21 mouse cellular contexts compared by ENCODE assay signal in the genomic region with DNA sequence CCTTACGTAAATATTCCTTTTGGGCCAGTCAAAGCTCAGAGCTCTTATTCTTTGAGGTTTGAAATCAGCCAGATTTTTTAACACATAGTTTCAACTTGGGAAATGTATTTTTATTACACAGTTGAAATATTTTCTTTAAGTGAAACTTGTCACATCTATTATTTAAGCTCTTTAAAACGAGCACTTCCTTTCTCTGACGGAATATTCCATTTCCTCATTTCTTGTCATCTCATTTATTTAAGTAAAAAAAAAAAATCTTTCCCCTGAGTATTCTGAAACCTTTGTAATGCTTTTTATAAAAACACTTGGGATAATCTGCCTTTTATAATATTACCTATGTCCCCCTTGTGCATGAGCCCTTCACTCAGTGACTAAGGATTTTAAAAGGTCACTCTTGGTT.
"Had no signal": no experiment of that assay in that cellular context is flagged by ENCODE, and none has a peak within 500 bp of the region (broad histone marks: within the 10 kb centered on the region; RNA-seq: fewer than 3 reads in every experiment).

No protein-coding gene starts in this region.

- DNase-seq: lung, adult 18-20 months; lung, postnatal 4 days; midbrain, embryonic 14.5 days; retina, postnatal 1 day; right cerebral cortex, adult 18-20 months; right cerebral cortex, postnatal 25 days; right cerebral cortex, postnatal 4 days; spleen, adult 18-20 months; thymus, adult 2 months; thymus, postnatal 25 days; thymus, postnatal 4 days had no signal

- H3K4me3 ChIP-seq: liver, embryonic 12.5 days; lung, embryonic 15.5 days; megakaryocyte, embryonic 14.5 days; midbrain, embryonic 12.5 days; myocyte; neural tube, embryonic 13.5 days; neural tube, embryonic 15.5 days had no signal

- H3K4me2 ChIP-seq: liver, embryonic 12.5 days; lung, embryonic 15.5 days; midbrain, embryonic 12.5 days; neural tube, embryonic 13.5 days; neural tube, embryonic 15.5 days had no signal

- H3K27me3 ChIP-seq: liver, embryonic 12.5 days; lung, embryonic 15.5 days; megakaryocyte, embryonic 14.5 days; midbrain, embryonic 12.5 days; neural tube, embryonic 13.5 days; neural tube, embryonic 15.5 days had no signal

- H3K4me1 ChIP-seq: liver, embryonic 12.5 days; megakaryocyte, embryonic 14.5 days; midbrain, embryonic 12.5 days; neural tube, embryonic 13.5 days; neural tube, embryonic 15.5 days had no signal

- H3K36me3 ChIP-seq: liver, embryonic 12.5 days; lung, embryonic 15.5 days; midbrain, embryonic 12.5 days; neural tube, embryonic 13.5 days; neural tube, embryonic 15.5 days had no signal

- ATAC-seq: liver, embryonic 12.5 days; lung, postnatal 0 days; midbrain, embryonic 16.5 days had no signal

- H3K9me3 ChIP-seq: liver, embryonic 12.5 days; lung, embryonic 15.5 days; midbrain, embryonic 12.5 days; neural tube, embryonic 13.5 days; neural tube, embryonic 15.5 days had no signal

- H3K9ac ChIP-seq: liver, embryonic 12.5 days; liver, embryonic 14.5 days; lung, embryonic 15.5 days; midbrain, embryonic 12.5 days; neural tube, embryonic 13.5 days; neural tube, embryonic 15.5 days had no signal

- H3K27ac ChIP-seq: liver, embryonic 12.5 days; liver, embryonic 14.5 days; midbrain, embryonic 12.5 days; neural tube, embryonic 13.5 days; neural tube, embryonic 15.5 days had no signal
